Mouse (Mus musculus): ENCODE measurements at regions not wholly inside any gene's neighbourhood (a gene's known extent, or its start where the extent isn't known, plus 50 kb on each side); places are given as distances from the start of the nearest gene placed in this dataset.

DNA sequence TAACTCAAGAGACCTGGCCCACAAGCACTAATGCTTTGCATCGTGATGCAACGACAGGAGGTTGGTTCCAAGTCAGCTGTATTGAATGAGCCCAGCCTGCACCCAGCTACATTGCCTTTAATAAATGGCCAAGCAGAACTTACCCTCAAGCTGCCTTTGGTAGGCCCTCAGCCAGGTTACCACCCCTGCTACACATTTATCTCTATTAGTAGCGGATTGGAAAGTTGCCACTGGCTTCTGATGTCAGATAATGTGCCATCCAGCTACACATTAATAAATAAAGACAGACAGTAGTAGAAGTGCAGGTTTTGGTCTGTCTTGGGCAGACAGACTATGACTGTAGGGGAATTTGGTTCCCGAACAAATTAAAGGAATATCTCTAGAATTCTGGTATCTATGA lies 82.0 kb upstream of the 4930583I09Rik start:
- TF ChIP-seq CTCF (IDR thresholded peaks at IDR 0.05; ENCODE audit: extremely low read depth, insufficient read depth, low read length) (no peak), POLR2A (IDR thresholded peaks at IDR 0.05; ENCODE audit: extremely low read depth, insufficient read depth, low read length) (no peak)

All from cortical plate, adult 2 months (tissue).